Mouse (Mus musculus) brain, embryonic 14.5 days (tissue): Measurements from ENCODE around the gene Lrp2.

ENCODE experiments used
- CTCF ChIP-seq: fragments of 200-500 bp; IDR thresholded peaks from 2 replicates; pipeline ENCODE4 v1.5.1; 2012; ENCODE audit warnings: inconsistent platforms, mild to moderate bottlenecking, moderate library complexity, borderline replicate concordance; ENCODE audit not compliant: insufficient read depth, insufficient read length; ENCODE audit errors: extremely low read depth
- POLR2A ChIP-seq: fragments of 200-500 bp; IDR thresholded peaks from 2 replicates; pipeline ENCODE4 v1.6.1; 2012; ENCODE audit warnings: mild to moderate bottlenecking, inconsistent platforms, borderline replicate concordance; ENCODE audit not compliant: poor library complexity, insufficient read depth, insufficient read length, severe bottlenecking; ENCODE audit errors: extremely low read depth

DNA sequence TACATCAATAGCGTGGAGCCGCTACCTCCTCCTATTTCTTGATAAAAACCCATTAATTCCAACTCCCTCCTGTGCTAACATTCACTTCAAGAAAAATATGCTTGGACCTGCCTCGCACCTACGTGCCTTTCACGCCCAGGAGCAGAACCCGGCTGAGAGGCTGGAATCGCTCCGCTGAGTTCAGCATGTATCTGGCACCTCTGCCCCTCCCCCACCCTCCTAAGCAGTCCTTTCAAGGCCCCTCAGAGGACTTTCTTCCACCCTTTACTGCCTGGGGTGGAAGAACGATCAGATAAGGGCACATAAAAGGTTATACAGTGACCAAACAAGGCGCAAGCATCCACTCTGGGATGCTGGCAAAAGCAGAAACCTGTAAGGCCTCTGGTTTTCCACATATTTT, 26.4 kb upstream of the Lrp2 start:
- TF ChIP-seq POLR2A: no peak
- no peak for TF ChIP-seq CTCF
